Mouse (Mus musculus) ES-E14 (cell line): ENCODE measurements at regions not wholly inside any gene's neighbourhood (a gene's known extent, or its start where the extent isn't known, plus 50 kb on each side); places are given as distances from the start of the nearest gene placed in this dataset.

Experiments
- DNase-seq: peaks from one replicate; pipeline ENCODE4 v3.0.0-alpha.2; 2013; ENCODE audit warnings: low read depth, low spot score
- H3K27ac ChIP-seq: 2 replicates; pipeline ENCODE4 v1.5.1; 2012; ENCODE audit warnings: low read depth, mild to moderate bottlenecking, low read length, moderate library complexity, mixed read lengths; ENCODE audit not compliant: poor library complexity, insufficient read depth, severe bottlenecking
- H3K36me3 ChIP-seq: 2 replicates; pipeline ENCODE4 v1.6.1; 2012; ENCODE audit warnings: mild to moderate bottlenecking, low read length, moderate library complexity, mixed read lengths; ENCODE audit not compliant: control insufficient read depth, poor library complexity, insufficient read depth, severe bottlenecking
- H3K4me1 ChIP-seq, 2 experiments: fragments of 150-350 bp in 1 of 2; sonication (generic) in 1 of 2; 2 replicates each; pipeline ENCODE4 v1.6.1; 2012; ENCODE audit warnings: low read length in 2 of 2, mild to moderate bottlenecking in 1 of 2, mixed read lengths in 1 of 2; ENCODE audit not compliant: control insufficient read depth in 2 of 2, insufficient read depth in 2 of 2, poor library complexity in 1 of 2
- H3K4me3 ChIP-seq, 2 experiments: fragments of 150-350 bp in 1 of 2; sonication (generic) in 1 of 2; 2 replicates each; pipeline ENCODE4 v1.5.1; 2012; ENCODE audit warnings: low read length in 2 of 2, low read depth in 1 of 2, mild to moderate bottlenecking in 1 of 2, mixed read lengths in 1 of 2; ENCODE audit not compliant: insufficient read depth in 1 of 2, poor library complexity in 1 of 2, severe bottlenecking in 1 of 2
- H3K9ac ChIP-seq: 2 replicates; pipeline ENCODE4 v1.6.1; 2012; ENCODE audit warnings: low read depth, mild to moderate bottlenecking, low read length, mixed read lengths; ENCODE audit not compliant: poor library complexity, insufficient read depth, severe bottlenecking
- H3K9me3 ChIP-seq: fragments of 150-350 bp; sonication (generic); 2 replicates; pipeline ENCODE4 v1.6.1; 2012; ENCODE audit warnings: low read depth, mild to moderate bottlenecking, low read length; ENCODE audit not compliant: control insufficient read depth, insufficient read depth
- CHD2 ChIP-seq: IDR thresholded peaks from 2 replicates; pipeline ENCODE4 v1.6.1; 2014; ENCODE audit warnings: mild to moderate bottlenecking, low read depth, low read length, inconsistent platforms
- HCFC1 ChIP-seq: IDR thresholded peaks from 2 replicates; pipeline ENCODE4 v1.6.1; 2012; ENCODE audit warnings: low read length, inconsistent platforms, borderline replicate concordance; ENCODE audit not compliant: insufficient read depth
- MAFK ChIP-seq: IDR thresholded peaks from 2 replicates; pipeline ENCODE4 v1.6.1; 2014; ENCODE audit warnings: mild to moderate bottlenecking, low read depth, low read length, inconsistent platforms; ENCODE audit not compliant: insufficient read depth
- ZC3H11A ChIP-seq: IDR thresholded peaks from 2 replicates; pipeline ENCODE4 v1.6.1; 2012; ENCODE audit warnings: low read depth, mild to moderate bottlenecking, inconsistent platforms, low read length, borderline replicate concordance
- ZNF384 ChIP-seq: IDR thresholded peaks from 2 replicates; pipeline ENCODE4 v1.6.1; 2012; ENCODE audit warnings: low read depth, low read length, inconsistent platforms
- in situ Hi-C, 2 experiments: fragments of 600-800 bp; cut with MboI; formaldehyde crosslinking; loops; one replicate each; pipeline ENCODE4 v1.15.1; 2025; ENCODE audit warnings: low sequenced_read_pairs in 2 of 2, inconsistent platforms in 1 of 2; ENCODE audit not compliant: unreplicated experiment in 2 of 2

GRCm38 (mm10) chr12:28922236-28922635 lies 170.6 kb downstream of the Eipr1 start:
- H3K9ac ChIP-seq: no peak overlapping the region
- H3K27ac ChIP-seq: no peak overlapping the region
- H3K4me3 ChIP-seq: no peak overlapping the region
- H3K36me3 ChIP-seq: no peaks in the 10 kb centered on the region
- no peaks in the 10 kb centered on the region for H3K9me3 ChIP-seq
- DNase-seq: no peak
- no peaks in the 10 kb centered on the region for H3K4me1 ChIP-seq
- in situ Hi-C loops: no loop called here
- TF ChIP-seq ZC3H11A (no peak), CHD2 (no peak), HCFC1 (no peak), MAFK (no peak), ZNF384 (no peak)

- in situ Hi-C loops: no loop called here
- no peaks in the 10 kb centered on the region for H3K36me3 ChIP-seq
- TF ChIP-seq HCFC1: no peak
- no peak overlapping the region for H3K9ac ChIP-seq
- DNase-seq: no peak
- H3K4me1 ChIP-seq: no peaks in the 10 kb centered on the region
- no peaks in the 10 kb centered on the region for H3K9me3 ChIP-seq
- no peak overlapping the region for H3K27ac ChIP-seq
- no peak overlapping the region for H3K4me3 ChIP-seq
Observed at GRCm38 (mm10) chr12:28925206-28925605, 173.6 kb downstream of the Eipr1 start.

- Histone ChIP-seq H3K9ac (no peak overlapping the region), H3K4me1 (no peaks in the 10 kb centered on the region), H3K9me3 (no peaks in the 10 kb centered on the region), H3K4me3 (no peak overlapping the region), H3K27ac (no peak overlapping the region), H3K36me3 (no peaks in the 10 kb centered on the region)
- in situ Hi-C loops: no loop called here
- TF ChIP-seq ZNF384 (no peak), CHD2 (no peak), MAFK (no peak), HCFC1 (no peak), ZC3H11A (no peak)
- no peak for DNase-seq
Observed at GRCm38 (mm10) chr12:28939936-28940335, 188.3 kb downstream of the Eipr1 start.

GRCm38 (mm10) chr12:28948889-28949288 lies 197.3 kb downstream of the Eipr1 start:
- Histone ChIP-seq H3K9me3 (no peaks in the 10 kb centered on the region), H3K36me3 (no peaks in the 10 kb centered on the region), H3K27ac (no peak overlapping the region), H3K4me3 (no peak overlapping the region), H3K9ac (no peak overlapping the region), H3K4me1 (no peaks in the 10 kb centered on the region)
- in situ Hi-C loops: no loop called here
- no peak for DNase-seq
- TF ChIP-seq ZNF384 (no peak), HCFC1 (no peak), MAFK (no peak), CHD2 (no peak), ZC3H11A (no peak)

GRCm38 (mm10) chr12:28949307-28949706 lies 197.7 kb downstream of the Eipr1 start:
- H3K4me3 ChIP-seq: no peak overlapping the region
- DNase-seq: no peak
- in situ Hi-C loops: no loop called here
- H3K4me1 ChIP-seq: no peaks in the 10 kb centered on the region
- H3K27ac ChIP-seq: no peak overlapping the region
- no peaks in the 10 kb centered on the region for H3K9me3 ChIP-seq
- H3K36me3 ChIP-seq: no peaks in the 10 kb centered on the region
- H3K9ac ChIP-seq: no peak overlapping the region
- TF ChIP-seq CHD2: no peak
- TF ChIP-seq ZC3H11A: no peak
